Mouse (Mus musculus) R1 (cell line): ENCODE data around the gene Rrp15.
"Not testable (repeated sequence)": the region's sequence is repeated elsewhere in the genome, so short reads cannot be mapped to it uniquely, and the experiment has no call there.

Experiments used
- DNase-seq: peaks from one replicate; pipeline ENCODE4 v3.0.0-alpha.2; 2018; ENCODE audit warnings: low read depth, low spot score

Rrp15 gene

GRCm38 (mm10) chr1:186748724-186749653 is at the start of gene Rrp15:
Gene Rrp15 (minus strand): TSS chr1:186749358.
- peak; percentile 94 for DNase-seq

- no peak for DNase-seq
These were observed 48.8 kb upstream of the Rrp15 start for GRCm38 (mm10) chr1:186797991-186798390.

- DNase-seq: no peak
These were observed 36.2 kb upstream of the Rrp15 start for GRCm38 (mm10) chr1:186785359-186785758.

- DNase-seq: no peak
These were observed 31.7 kb upstream of the Rrp15 start for GRCm38 (mm10) chr1:186780826-186781225.

- DNase-seq: no peak
These were observed 24.0 kb upstream of the Rrp15 start for GRCm38 (mm10) chr1:186773124-186773523.

GRCm38 (mm10) chr1:186772547-186773077 is 23.5 kb upstream of the Rrp15 start:
- no peak for DNase-seq

- no peak for DNase-seq
These were observed 22.8 kb upstream of the Rrp15 start for GRCm38 (mm10) chr1:186772005-186772404.

GRCm38 (mm10) chr1:186770659-186771058 is 21.5 kb upstream of the Rrp15 start:
- no peak for DNase-seq

- DNase-seq: peak; percentile 49
These were observed 19.2 kb upstream of the Rrp15 start for GRCm38 (mm10) chr1:186768392-186768791.

GRCm38 (mm10) chr1:186763451-186763850 is 14.3 kb upstream of the Rrp15 start:
- DNase-seq: not testable (repeated sequence)

- DNase-seq: no peak
These were observed 621 bp upstream of the Rrp15 start for GRCm38 (mm10) chr1:186749675-186750283.

- no peak for DNase-seq
These were observed 9.3 kb downstream of the Rrp15 start for GRCm38 (mm10) chr1:186739828-186740227.

GRCm38 (mm10) chr1:186735537-186735936 is 13.6 kb downstream of the Rrp15 start:
- no peak for DNase-seq

GRCm38 (mm10) chr1:186733052-186733451 is 16.1 kb downstream of the Rrp15 start:
- no peak for DNase-seq

- DNase-seq: peak; percentile 87
These were observed 20.4 kb downstream of the Rrp15 start for GRCm38 (mm10) chr1:186728778-186729177.

GRCm38 (mm10) chr1:186726117-186726516 is 23.0 kb downstream of the Rrp15 start:
- no peak for DNase-seq

- no peak for DNase-seq
These were observed 26.9 kb downstream of the Rrp15 start for GRCm38 (mm10) chr1:186722299-186722698.

- DNase-seq: peak; percentile 87
These were observed 27.3 kb downstream of the Rrp15 start for GRCm38 (mm10) chr1:186721846-186722245.

GRCm38 (mm10) chr1:186721166-186721565 is 28.0 kb downstream of the Rrp15 start:
- DNase-seq: no peak

- DNase-seq: peak; percentile 73
These were observed 29.4 kb downstream of the Rrp15 start for GRCm38 (mm10) chr1:186719708-186720107.

- DNase-seq: no peak
These were observed 30.3 kb downstream of the Rrp15 start for GRCm38 (mm10) chr1:186718881-186719280.
